Mouse (Mus musculus): ENCODE data around the gene Greb1. TPM values are rescaled to one million over a fixed set of nuclear protein-coding genes. Genes with fewer than 3 reads are reported as not detected.

Greb1 gene
- 0.85 and 0.97 TPM in 2 replicates for polyA plus RNA-seq (2015; fragmentation: Nextera tagmentation; extraction: Ambion mirVana)

DNA sequence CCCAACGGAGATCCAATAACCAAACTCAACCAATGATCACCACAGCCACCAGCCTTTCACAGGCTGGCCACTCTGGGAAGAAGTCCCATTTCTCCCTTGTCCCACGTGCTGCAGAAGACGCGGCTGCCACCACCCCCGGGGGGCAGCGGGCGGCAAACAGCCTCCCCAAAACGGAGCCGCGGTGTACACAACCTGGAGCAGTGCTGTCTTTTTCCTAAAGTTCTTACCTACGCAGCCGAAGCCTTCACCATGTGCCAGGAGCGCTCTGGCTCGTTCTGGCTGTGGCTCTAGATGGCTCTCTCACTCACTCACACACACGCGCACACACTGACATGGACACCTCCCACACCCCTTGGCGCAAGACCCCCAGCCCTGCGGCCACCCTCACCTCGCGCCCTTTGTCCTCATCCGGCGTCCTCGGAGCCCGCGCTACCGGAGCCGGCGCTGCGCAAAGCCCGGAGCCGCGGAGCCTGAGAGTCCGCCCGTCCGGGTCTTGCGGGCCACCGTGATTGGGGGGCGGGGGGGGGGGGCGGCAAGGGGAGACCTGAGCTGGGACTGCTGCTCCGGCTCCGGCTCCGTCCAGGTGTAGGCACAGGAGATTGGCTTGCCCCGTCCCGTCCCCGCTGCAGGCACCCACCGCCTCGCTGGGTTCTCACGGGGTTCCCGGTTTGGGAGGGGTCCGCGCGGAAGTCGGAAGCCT lies at the start of gene Greb1:
Gene Greb1 (minus strand): TSS at position 628 of the 700 bp plus-strand sequence.
- Histone ChIP-seq H3K4me1 (peaks cover 28% of the 10 kb centered on the region), H3K27me3 (peaks cover 51% of the 10 kb centered on the region), H3K27ac (no peak within 1 kb of the TSS), H3K4me2 (peak within 1 kb of the TSS; percentile 93), H3K9me3 (replicated peaks) (no peaks in the 10 kb centered on the region), H3K9ac (peak within 1 kb of the TSS; percentile 69), H3K4me3 (peak within 1 kb of the TSS; percentile 55), H3K36me3 (ENCODE audit: poor library complexity, severe bottlenecking) (no peaks in the 10 kb centered on the region)
- peak; percentile 60 for ATAC-seq
- WGBS = under 1% methylated on average over 50 of the region's 53 CpGs

DNA sequence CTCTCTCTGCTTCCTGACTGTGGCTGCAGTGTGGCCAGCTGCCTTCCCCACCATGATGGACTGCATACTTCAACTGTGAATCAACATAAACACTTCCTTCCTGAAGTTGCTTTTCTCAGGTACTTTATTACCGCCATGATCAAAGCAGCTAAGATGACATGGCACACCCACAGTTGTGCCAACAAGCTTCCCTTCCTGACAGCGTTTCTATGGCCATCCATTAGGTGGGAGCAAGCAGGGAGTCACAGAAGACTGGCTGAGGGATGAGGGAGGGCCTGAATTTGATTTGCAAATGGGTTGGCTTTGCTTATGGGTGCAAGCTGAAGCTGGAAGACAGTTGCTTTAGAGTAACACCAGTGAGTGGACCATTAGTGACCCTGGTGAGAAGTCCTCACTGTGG lies 49.1 kb upstream of the Greb1 start:
- Histone ChIP-seq H3K4me3 (no peak overlapping the region), H3K9me3 (replicated peaks) (0 out of 2 replicates have a peak, but pooled peaks cover 4% of the 10 kb centered on the region), H3K9ac (no peak overlapping the region), H3K27me3 (no peaks in the 10 kb centered on the region), H3K4me2 (no peak overlapping the region), H3K4me1 (no peaks in the 10 kb centered on the region), H3K36me3 (ENCODE audit: poor library complexity, severe bottlenecking) (no peaks in the 10 kb centered on the region), H3K27ac (no peak overlapping the region)
- ATAC-seq = no peak
- 83% methylated on average over 2 of the region's 2 CpGs for WGBS

DNA sequence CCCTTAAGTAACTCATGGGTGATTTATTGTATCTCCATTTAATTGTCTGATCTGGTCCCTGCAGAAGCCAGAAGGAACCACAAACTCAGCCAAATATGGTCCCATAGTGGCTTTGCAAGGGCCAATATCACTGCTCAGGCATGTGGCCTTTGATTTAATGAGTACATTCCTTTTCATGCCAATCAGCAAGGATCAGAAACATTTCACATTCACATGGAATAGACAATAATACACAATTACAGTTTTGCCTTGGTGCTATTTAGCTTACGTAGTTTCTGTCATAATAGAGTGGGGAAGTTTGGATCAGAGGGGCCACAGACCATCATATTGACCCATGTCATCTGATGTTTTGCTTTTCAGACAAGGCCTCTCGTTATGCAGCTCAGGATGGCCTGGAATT lies 47.8 kb upstream of the Greb1 start:
- H3K9me3 ChIP-seq (replicated peaks) = 0 out of 2 replicates have a peak, but pooled peaks cover 4% of the 10 kb centered on the region
- ATAC-seq = no peak
- WGBS = 83% methylated on average over 2 of the region's 2 CpGs
- no peaks in the 10 kb centered on the region for H3K36me3 ChIP-seq (ENCODE audit: poor library complexity, severe bottlenecking)
- H3K27me3 ChIP-seq = no peaks in the 10 kb centered on the region
- H3K27ac ChIP-seq = no peak overlapping the region
- H3K4me3 ChIP-seq = no peak overlapping the region
- H3K4me2 ChIP-seq = no peak overlapping the region
- H3K4me1 ChIP-seq = no peaks in the 10 kb centered on the region
- H3K9ac ChIP-seq = no peak overlapping the region

DNA sequence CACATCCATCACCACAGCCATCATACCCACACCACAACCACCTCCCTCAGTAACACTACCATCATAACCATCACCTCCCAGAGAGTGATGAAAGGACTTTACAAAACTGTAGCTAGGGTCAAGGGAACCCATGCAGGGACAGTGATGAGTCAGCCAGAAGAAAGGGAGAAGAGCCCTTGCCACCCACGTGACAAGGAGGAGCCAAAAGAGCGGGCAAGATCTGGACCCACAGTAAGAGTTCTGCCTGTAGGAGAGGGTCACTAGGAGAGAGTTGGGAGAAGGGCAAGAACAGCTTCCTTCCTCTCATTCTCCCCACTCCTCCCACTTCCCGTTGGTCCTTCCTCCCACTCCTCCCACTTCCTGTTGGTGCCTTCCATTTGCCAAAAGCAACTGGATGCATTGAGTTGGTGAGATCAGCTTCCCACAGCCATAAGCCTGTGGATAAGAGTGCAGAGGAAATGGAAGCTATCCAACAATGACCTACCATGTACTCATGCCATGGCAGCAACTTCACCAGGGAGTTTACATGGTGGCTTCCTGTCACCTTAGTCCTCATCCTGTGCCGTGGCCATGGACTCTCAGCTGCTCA lies 46.6 kb upstream of the Greb1 start:
- H3K9me3 ChIP-seq (replicated peaks) = 0 out of 2 replicates have a peak, but pooled peaks cover 4% of the 10 kb centered on the region
- no peak for ATAC-seq
- no peak overlapping the region for H3K9ac ChIP-seq
- H3K27me3 ChIP-seq = no peaks in the 10 kb centered on the region
- no peak overlapping the region for H3K4me2 ChIP-seq
- 89% methylated on average over 4 of the region's 4 CpGs for WGBS
- H3K27ac ChIP-seq = no peak overlapping the region
- no peak overlapping the region for H3K4me3 ChIP-seq
- no peaks in the 10 kb centered on the region for H3K4me1 ChIP-seq
- H3K36me3 ChIP-seq (ENCODE audit: poor library complexity, severe bottlenecking) = no peaks in the 10 kb centered on the region

DNA sequence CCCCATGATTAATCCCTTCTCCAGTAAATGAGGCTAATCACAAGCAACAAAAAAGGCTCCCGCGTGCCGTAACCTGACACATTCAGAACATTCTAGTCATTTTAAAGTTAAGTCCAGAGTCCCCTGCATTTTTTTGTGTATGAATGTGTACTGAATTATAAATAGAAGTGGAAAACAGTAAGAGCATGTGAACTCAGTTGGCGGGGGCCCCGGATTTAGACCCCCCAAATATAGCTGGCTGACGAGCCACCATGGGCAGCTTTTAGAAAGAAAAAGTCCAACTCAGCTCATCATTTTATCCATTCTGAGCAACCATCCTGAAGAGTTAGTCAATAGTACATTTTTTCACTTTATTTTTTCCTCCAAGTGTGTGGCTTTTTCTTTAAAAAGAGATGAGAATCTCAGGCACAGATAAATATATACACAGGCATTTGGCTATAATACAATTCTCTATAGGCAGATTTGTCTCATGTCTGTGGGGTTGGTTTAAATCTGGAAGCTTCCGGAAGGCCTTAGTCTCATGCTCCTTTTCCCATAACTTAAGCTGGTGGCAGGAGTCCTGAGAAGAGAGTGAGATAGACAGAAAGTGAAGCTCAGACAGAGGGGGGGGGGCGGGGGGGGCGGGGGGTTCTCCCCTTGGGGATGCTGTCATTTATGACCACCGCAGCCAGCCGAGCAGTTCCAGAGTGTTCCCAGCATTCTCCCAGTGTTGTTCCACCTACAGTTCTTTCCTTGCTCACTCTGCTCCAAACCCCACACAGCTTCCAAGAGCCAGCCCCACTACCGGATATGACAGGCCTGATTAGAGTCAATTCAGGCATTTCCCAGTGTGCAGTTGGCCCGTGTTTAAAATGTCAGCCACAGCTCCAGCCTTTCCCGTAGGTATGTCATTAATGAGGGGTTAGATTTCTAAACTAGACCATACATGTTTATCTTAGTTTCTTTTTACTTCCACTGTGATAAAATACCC lies 44.2 kb upstream of the Greb1 start:
- WGBS = 49% methylated on average over 14 of the region's 14 CpGs
- no peak for ATAC-seq
- Histone ChIP-seq H3K4me2 (no peak overlapping the region), H3K4me1 (no peaks in the 10 kb centered on the region), H3K9me3 (replicated peaks) (0 out of 2 replicates have a peak, but pooled peaks cover 4% of the 10 kb centered on the region), H3K9ac (no peak overlapping the region), H3K4me3 (no peak overlapping the region), H3K27ac (no peak overlapping the region), H3K36me3 (ENCODE audit: poor library complexity, severe bottlenecking) (no peaks in the 10 kb centered on the region), H3K27me3 (no peaks in the 10 kb centered on the region)

DNA sequence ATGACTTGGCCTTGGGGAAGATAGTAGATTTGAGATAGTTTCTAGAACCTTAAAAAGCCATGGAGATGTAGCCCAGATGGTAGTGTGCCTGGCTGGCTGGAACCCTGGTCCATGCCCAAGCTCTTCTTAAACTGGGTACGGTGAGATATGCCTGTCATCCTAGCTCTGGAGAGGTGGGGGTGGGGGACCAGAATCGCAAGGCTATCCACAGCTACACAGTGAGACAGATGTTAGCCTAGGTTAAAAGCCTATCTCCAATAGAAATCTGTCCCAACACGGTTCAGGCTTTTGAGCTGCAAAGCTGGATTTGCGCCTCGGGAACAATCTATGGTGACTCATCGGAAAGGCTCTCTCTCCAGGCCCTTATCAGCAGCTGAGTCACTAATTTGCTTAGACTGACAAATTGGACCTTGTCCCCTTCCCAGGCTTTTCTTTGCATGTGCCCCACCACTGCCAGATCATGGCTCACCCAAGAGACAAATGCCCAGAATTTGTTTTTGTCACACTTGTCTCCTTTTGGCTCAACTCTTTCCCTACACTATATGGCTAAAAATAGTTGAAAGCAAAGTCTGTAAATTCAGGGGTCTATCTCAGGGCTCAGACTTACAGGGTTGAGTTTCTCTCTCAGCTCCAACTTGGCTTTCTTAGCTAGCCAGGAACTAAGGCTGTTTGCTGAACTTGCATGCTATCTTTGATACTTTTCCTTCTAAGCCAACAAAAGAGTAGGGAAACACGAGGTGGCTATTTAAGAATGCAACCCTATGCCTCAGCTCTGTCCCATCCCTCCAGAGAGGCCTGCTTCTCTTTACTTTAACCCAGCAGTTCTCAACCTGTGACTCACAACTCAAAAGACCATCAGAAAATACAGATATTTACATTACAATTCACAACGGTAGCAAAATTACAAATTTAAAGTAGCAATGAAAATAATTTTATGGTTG lies 40.4 kb upstream of the Greb1 start:
- Histone ChIP-seq H3K4me1 (no peaks in the 10 kb centered on the region), H3K4me2 (no peak overlapping the region), H3K27me3 (no peaks in the 10 kb centered on the region), H3K36me3 (ENCODE audit: poor library complexity, severe bottlenecking) (no peaks in the 10 kb centered on the region), H3K27ac (no peak overlapping the region), H3K9ac (no peak overlapping the region), H3K4me3 (no peak overlapping the region), H3K9me3 (replicated peaks) (0 out of 2 replicates have a peak, but pooled peaks cover 7% of the 10 kb centered on the region)
- 88% methylated on average over 8 of the region's 8 CpGs for WGBS
- ATAC-seq = no peak

DNA sequence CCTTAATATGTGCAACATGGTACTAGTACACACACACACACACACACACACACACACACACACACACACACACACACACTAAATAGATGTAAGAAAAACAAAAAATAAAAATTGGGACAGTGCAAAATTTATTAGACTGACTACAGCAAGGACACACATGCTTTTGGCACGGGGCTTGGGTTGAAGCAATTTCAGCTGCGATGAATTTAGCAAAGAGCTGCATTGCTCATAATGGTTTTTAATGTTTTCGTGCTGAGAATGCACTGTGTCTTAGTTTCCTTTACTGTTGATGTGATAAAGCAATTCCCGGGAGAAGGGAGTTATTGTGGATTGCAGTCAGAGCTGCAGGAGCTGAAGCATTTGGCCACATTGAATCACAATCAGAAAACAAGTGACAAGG lies 37.1 kb upstream of the Greb1 start:
- H3K4me3 ChIP-seq = no peak overlapping the region
- no peak overlapping the region for H3K9ac ChIP-seq
- H3K4me2 ChIP-seq = no peak overlapping the region
- ATAC-seq = no peak
- H3K36me3 ChIP-seq (ENCODE audit: poor library complexity, severe bottlenecking) = no peaks in the 10 kb centered on the region
- WGBS = 93% methylated on average over 4 of the region's 4 CpGs
- no peak overlapping the region for H3K27ac ChIP-seq
- 0 out of 2 replicates have a peak, but pooled peaks cover 3% of the 10 kb centered on the region for H3K9me3 ChIP-seq (replicated peaks)
- H3K4me1 ChIP-seq = no peaks in the 10 kb centered on the region
- H3K27me3 ChIP-seq = no peaks in the 10 kb centered on the region

DNA sequence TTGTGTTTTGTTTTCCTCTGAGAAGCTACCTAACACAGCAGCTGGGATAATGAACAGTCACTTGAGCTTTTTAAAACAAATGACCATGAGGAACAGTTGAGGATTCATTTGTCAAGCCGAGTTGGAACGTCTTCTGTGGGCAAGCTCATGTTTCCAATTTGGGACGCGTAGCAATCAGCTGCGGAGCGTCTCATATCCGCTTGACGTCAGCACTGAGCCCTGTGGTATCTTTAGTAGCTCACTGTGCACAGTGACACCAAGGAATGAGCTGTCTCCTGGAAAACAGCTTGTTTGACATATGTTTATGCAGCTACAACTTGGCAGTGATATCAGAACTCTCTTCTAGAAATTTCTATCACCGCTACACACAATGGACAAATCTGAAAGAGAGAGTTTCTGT lies 35.5 kb upstream of the Greb1 start:
- Histone ChIP-seq H3K36me3 (ENCODE audit: poor library complexity, severe bottlenecking) (no peaks in the 10 kb centered on the region), H3K27me3 (no peaks in the 10 kb centered on the region), H3K27ac (no peak overlapping the region), H3K4me3 (no peak overlapping the region), H3K9ac (no peak overlapping the region), H3K4me2 (no peak overlapping the region), H3K4me1 (no peaks in the 10 kb centered on the region), H3K9me3 (replicated peaks) (0 out of 2 replicates have a peak, but pooled peaks cover 3% of the 10 kb centered on the region)
- ATAC-seq = peak; percentile 78; the same call in 1 of the 2 replicates
- WGBS = 77% methylated on average over 9 of the region's 9 CpGs

DNA sequence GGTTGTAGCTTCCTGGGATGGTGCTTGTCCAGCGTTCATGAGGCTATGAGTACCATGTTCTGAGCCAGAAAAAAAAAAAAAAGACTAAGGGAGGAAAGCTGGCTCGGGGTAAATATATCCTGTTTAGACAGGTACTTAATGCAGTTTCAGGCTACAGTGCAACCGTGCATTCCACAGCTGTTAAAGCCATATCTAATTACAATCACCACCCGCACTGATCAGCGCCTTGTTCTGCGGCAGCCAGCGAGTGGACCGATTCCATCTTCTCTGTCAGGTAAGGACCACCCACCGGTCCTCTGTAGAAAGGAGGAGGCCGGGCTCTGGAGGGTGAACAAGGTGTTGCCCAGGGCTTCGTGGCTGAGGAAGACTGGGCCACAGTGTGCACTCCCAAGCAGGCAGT lies 34.0 kb upstream of the Greb1 start:
- 83% methylated on average over 11 of the region's 11 CpGs for WGBS

DNA sequence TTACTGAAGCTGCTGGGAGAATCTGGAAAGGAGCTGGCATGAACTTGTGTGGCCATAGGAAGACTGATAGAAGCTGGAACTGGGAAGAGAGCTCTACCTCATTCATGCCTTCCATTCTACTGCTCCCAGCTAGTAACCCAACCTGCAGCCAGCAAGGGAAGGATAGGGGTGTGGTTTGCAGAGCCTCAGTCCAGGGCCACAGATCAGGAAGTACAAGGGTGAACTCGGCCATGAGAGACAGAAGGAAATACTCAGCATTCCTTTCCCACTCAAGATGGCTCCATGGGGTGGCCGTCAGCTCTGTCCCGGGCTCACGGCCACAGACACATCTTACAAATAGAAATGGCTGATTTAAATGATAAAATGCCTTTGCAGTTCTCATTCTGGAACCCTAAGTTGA lies 30.4 kb upstream of the Greb1 start:
- Histone ChIP-seq H3K4me1 (no peaks in the 10 kb centered on the region), H3K4me2 (no peak overlapping the region), H3K36me3 (ENCODE audit: poor library complexity, severe bottlenecking) (peaks cover 30% of the 10 kb centered on the region), H3K9ac (no peak overlapping the region), H3K27ac (no peak overlapping the region), H3K4me3 (no peak overlapping the region), H3K9me3 (replicated peaks) (no peaks in the 10 kb centered on the region), H3K27me3 (no peaks in the 10 kb centered on the region)
- ATAC-seq = no peak
- WGBS = 77% methylated on average over 4 of the region's 4 CpGs

More for the DNA sequence above, 34.0 kb upstream of the Greb1 start:
- Histone ChIP-seq H3K9me3 (replicated peaks) (0 out of 2 replicates have a peak, but pooled peaks cover 3% of the 10 kb centered on the region), H3K4me1 (no peaks in the 10 kb centered on the region), H3K4me3 (no peak overlapping the region), H3K36me3 (ENCODE audit: poor library complexity, severe bottlenecking) (no peaks in the 10 kb centered on the region), H3K4me2 (no peak overlapping the region), H3K9ac (no peak overlapping the region), H3K27me3 (no peaks in the 10 kb centered on the region), H3K27ac (no peak overlapping the region)
- no peak for ATAC-seq

DNA sequence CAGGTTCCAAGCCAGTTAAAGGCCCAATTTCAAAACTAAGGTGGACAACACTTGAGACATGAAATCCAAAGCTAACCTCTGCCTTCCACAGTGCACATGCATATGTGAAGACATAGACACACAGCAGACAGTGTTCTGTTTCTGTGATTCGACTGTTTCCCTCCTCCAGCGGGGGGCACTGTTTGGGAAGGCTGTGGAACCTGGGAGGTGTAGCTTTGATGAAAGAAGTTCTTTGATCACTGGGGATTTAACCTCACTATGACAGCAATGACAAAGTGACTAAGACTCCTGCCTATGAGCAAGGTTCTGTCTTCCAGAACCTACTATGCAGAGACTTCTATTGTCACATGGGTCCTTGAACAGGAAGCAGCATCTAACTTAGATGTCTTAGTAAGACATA lies 29.1 kb upstream of the Greb1 start:
- Histone ChIP-seq H3K4me1 (no peaks in the 10 kb centered on the region), H3K27me3 (no peaks in the 10 kb centered on the region), H3K4me2 (no peak overlapping the region), H3K9ac (no peak overlapping the region), H3K36me3 (ENCODE audit: poor library complexity, severe bottlenecking) (peaks cover 43% of the 10 kb centered on the region), H3K4me3 (no peak overlapping the region), H3K27ac (no peak overlapping the region), H3K9me3 (replicated peaks) (no peaks in the 10 kb centered on the region)
- ATAC-seq = no peak
- 84% methylated on average over 2 of the region's 2 CpGs for WGBS

Measured in forebrain, embryonic 13.5 days (tissue).